ENCODE assay signal across 7 mouse cellular contexts in genomic region chr11:34845567-34846267, GRCm38 (mm10). TPM values are rescaled to one million over a fixed set of nuclear protein-coding genes. Genes with fewer than 3 reads are reported as not detected.
DNase-seq lines count a peak whose midpoint lies in the region; ATAC-seq lines count a peak whose summit lies in the region.

No protein-coding gene starts in this region.

- DNase-seq in adrenal gland, postnatal 14 days, result peak; percentile 47
- DNase-seq in fat pad, adult 2 months (ENCODE audit: extremely low read depth, low read depth, low spot score), result peak; percentile 77
- peak; percentile 70 for DNase-seq in ovary, adult 18-20 months (ENCODE audit: low spot score)
- DNase-seq in cerebellum, adult 11 months, result no peak

- peak overlapping the region; percentile 28 for H3K4me3 ChIP-seq in intestine, embryonic 16.5 days (ENCODE audit: low read length)

- H3K9ac ChIP-seq in intestine, embryonic 16.5 days (ENCODE audit: low read depth, low read length), result peak overlapping the region; percentile 37; the same call in 1 of the 2 replicates

- no peak overlapping the region for H3K27ac ChIP-seq in intestine, embryonic 16.5 days (ENCODE audit: low read length)

- no peaks in the 10 kb centered on the region for H3K27me3 ChIP-seq in intestine, embryonic 16.5 days (replicated peaks; ENCODE audit: control insufficient read depth, insufficient read depth, low read length)

- H3K4me2 ChIP-seq in intestine, embryonic 16.5 days (ENCODE audit: low read depth, low read length), result peak overlapping the region; percentile 46

- peak; percentile 70 for ATAC-seq in intestine, embryonic 16.5 days
- no peak for ATAC-seq in erythroblast, adult 5-6 weeks (replicated peaks; ENCODE audit: low FRiP score, poor library complexity, severe bottlenecking)
- ATAC-seq in cerebellum, adult (ENCODE audit: insufficient number of reproducible peaks, low FRiP score, low TSS enrichment), result no peak

- H3K36me3 ChIP-seq in intestine, embryonic 16.5 days (ENCODE audit: control insufficient read depth, insufficient read depth, low read length), result no peaks in the 10 kb centered on the region

- H3K9me3 ChIP-seq in intestine, embryonic 16.5 days (ENCODE audit: control insufficient read depth, low read length), result no peaks in the 10 kb centered on the region

- H3K4me1 ChIP-seq in intestine, embryonic 16.5 days (ENCODE audit: control insufficient read depth, insufficient read depth, low read length), result peaks cover 3% of the 10 kb centered on the region; the same call in 1 of the 2 replicates

- 32% methylated on average over 22 of the region's 22 CpGs for WGBS in intestine, embryonic 16.5 days

RNA-seq across cellular contexts. Expression of gene Spdl1, which starts 12.3 kb away (rescaled TPM):
- 3.8 and 5.1 TPM in 2 replicates for total RNA-seq in adrenal gland, postnatal 14 days (2021)
- polyA plus RNA-seq in intestine, embryonic 16.5 days (2015; fragmentation: Nextera tagmentation; extraction: Ambion mirVana), result 14.8 and 16.5 TPM in 2 replicates
- 5.2 and 9.2 TPM in 2 replicates for total RNA-seq in erythroblast, adult 5-6 weeks (2015; ENCODE audit: low replicate concordance)
- 15.4 and 20.5 TPM in 2 replicates for total RNA-seq in erythroblast, adult 5-6 weeks (2017; ENCODE audit: low replicate concordance)
